Comparison of ENCODE assay signal across 8 mouse cellular contexts in genomic region chr11:5789071-5789753, GRCm38 (mm10). TPM values are rescaled to one million over a fixed set of nuclear protein-coding genes. Genes with fewer than 3 reads are reported as not detected.
DNase-seq lines count a peak whose midpoint lies in the region; ATAC-seq and TF ChIP-seq lines count a peak whose summit lies in the region.

No protein-coding gene starts in this region.

- peak overlapping the region; percentile 83 for H3K4me3 ChIP-seq in hindbrain, postnatal 0 days (ENCODE audit: low read length)
- peak overlapping the region; percentile 91 for H3K4me3 ChIP-seq in midbrain, embryonic 12.5 days

- intact Hi-C loops in left cerebral cortex, postnatal 25 days (cut with DNase I): loop anchor here (2.0 kb wide), 1 partner anchor 92 kb away; no protein-coding TSS in a partner anchor

- peaks cover 29% of the 10 kb centered on the region for H3K36me3 ChIP-seq in hindbrain, postnatal 0 days (ENCODE audit: insufficient read depth, low read length)
- peaks cover 33% of the 10 kb centered on the region for H3K36me3 ChIP-seq in midbrain, embryonic 12.5 days

- H3K9me3 ChIP-seq in hindbrain, postnatal 0 days (ENCODE audit: low read length): no peaks in the 10 kb centered on the region
- H3K9me3 ChIP-seq in midbrain, embryonic 12.5 days: no peaks in the 10 kb centered on the region

- peak; percentile 25 for TF ChIP-seq CTCF in hindbrain, postnatal 0 days (IDR thresholded peaks at IDR 0.05; ENCODE audit: low read depth)

- ATAC-seq in common myeloid progenitor, adult 5-6 weeks (replicated peaks; ENCODE audit: low read depth, poor library complexity, severe bottlenecking): peak; percentile 34
- ATAC-seq in hindbrain, postnatal 0 days: no peak
- no peak for ATAC-seq in midbrain, embryonic 12.5 days (ENCODE audit: low FRiP score, low read depth)

- peak overlapping the region; percentile 94 for H3K27ac ChIP-seq in hindbrain, postnatal 0 days
- peak overlapping the region; percentile 90 for H3K27ac ChIP-seq in midbrain, embryonic 12.5 days (replicated peaks)

- H3K4me2 ChIP-seq in hindbrain, postnatal 0 days (ENCODE audit: low read depth, low read length): peak overlapping the region; percentile 94
- peak overlapping the region; percentile 66 for H3K4me2 ChIP-seq in midbrain, embryonic 12.5 days (replicated peaks)

- peak overlapping the region; percentile 81 for H3K9ac ChIP-seq in hindbrain, postnatal 0 days (replicated peaks; ENCODE audit: low read length)
- H3K9ac ChIP-seq in midbrain, embryonic 12.5 days (replicated peaks): peak overlapping the region; percentile 88

- 70% methylated on average over 6 of the region's 6 CpGs for WGBS in hindbrain, postnatal 0 days
- WGBS in midbrain, embryonic 12.5 days: 70% methylated on average over 6 of the region's 6 CpGs

- no peaks in the 10 kb centered on the region for H3K27me3 ChIP-seq in hindbrain, postnatal 0 days (ENCODE audit: insufficient read depth, low read length)
- H3K27me3 ChIP-seq in midbrain, embryonic 12.5 days: no peaks in the 10 kb centered on the region

- peak; percentile 28 for DNase-seq in spleen, adult 12 weeks (ENCODE audit: low spot score)
- DNase-seq in spleen, adult 18-20 months: no peak
- no peak for DNase-seq in hindbrain, postnatal 0 days (ENCODE audit: low spot score)
- no peak for DNase-seq in left cerebral cortex, adult 8-10 months (ENCODE audit: low spot score in 2 of 2)
- no peak for DNase-seq in left cerebral cortex, postnatal 25 days (ENCODE audit: low spot score in 2 of 2)
- DNase-seq in adrenal gland, postnatal 36 days: no peak

- peaks cover 13% of the 10 kb centered on the region for H3K4me1 ChIP-seq in hindbrain, postnatal 0 days (ENCODE audit: insufficient read depth, low read length)
- peaks cover 24% of the 10 kb centered on the region for H3K4me1 ChIP-seq in midbrain, embryonic 12.5 days

RNA-seq across cellular contexts. Expression of gene Dbnl, which starts 0.9 kb away (rescaled TPM):
- total RNA-seq in common myeloid progenitor, adult 5-6 weeks (2017): 72.8 and 77.1 TPM in 2 replicates
- total RNA-seq in hindbrain, postnatal 0 days (2014; rRNA removed): 74.3 and 81.7 TPM in 2 replicates
- polyA plus RNA-seq in hindbrain, postnatal 0 days (2015; fragmentation: Nextera tagmentation; extraction: Ambion mirVana): 122 and 123 TPM in 2 replicates
- 148 and 149 TPM in 2 replicates for polyA plus RNA-seq in midbrain, embryonic 12.5 days (2016; fragmentation: Nextera tagmentation; extraction: Ambion mirVana)
- 10 to 100 TPM; 59.1 to 73.2 (median 66.7) TPM for total RNA-seq in left cerebral cortex, adult 8-10 months (2022)
- total RNA-seq in left cerebral cortex, postnatal 25 days (2021): 10 to 100 TPM; 69.2 to 74.1 TPM
- 10 to 100 TPM; 67.3 to 73.6 TPM for total RNA-seq in adrenal gland, postnatal 36 days (2021)

RNA-seq across cellular contexts. Expression of gene Pgam2, which starts 14.3 kb away (rescaled TPM):
- total RNA-seq in common myeloid progenitor, adult 5-6 weeks (2017): not detected in 2 replicates
- total RNA-seq in hindbrain, postnatal 0 days (2014; rRNA removed): 1.4 and 2.0 TPM in 2 replicates
- 2.8 and 3.4 TPM in 2 replicates for polyA plus RNA-seq in hindbrain, postnatal 0 days (2015; fragmentation: Nextera tagmentation; extraction: Ambion mirVana)
- polyA plus RNA-seq in midbrain, embryonic 12.5 days (2016; fragmentation: Nextera tagmentation; extraction: Ambion mirVana): 3.2 and 5.5 TPM in 2 replicates
- total RNA-seq in left cerebral cortex, adult 8-10 months (2022): 10 to 100 TPM in 3 of 4 experiments, 1 to 10 TPM in 1; 8.3 to 11.8 (median 10.7) TPM
- total RNA-seq in left cerebral cortex, postnatal 25 days (2021): 10 to 100 TPM in 1 of 2 experiments, 1 to 10 TPM in 1; 9.2 to 12.0 TPM
- not detected for total RNA-seq in adrenal gland, postnatal 36 days (2021)

RNA-seq across cellular contexts. Expression of gene Urgcp, which starts 27.0 kb away (rescaled TPM):
- total RNA-seq in common myeloid progenitor, adult 5-6 weeks (2017): 7.4 and 10.5 TPM in 2 replicates
- 58.4 and 61.5 TPM in 2 replicates for total RNA-seq in hindbrain, postnatal 0 days (2014; rRNA removed)
- polyA plus RNA-seq in hindbrain, postnatal 0 days (2015; fragmentation: Nextera tagmentation; extraction: Ambion mirVana): 30.7 and 32.8 TPM in 2 replicates
- polyA plus RNA-seq in midbrain, embryonic 12.5 days (2016; fragmentation: Nextera tagmentation; extraction: Ambion mirVana): 25.1 and 25.8 TPM in 2 replicates
- total RNA-seq in left cerebral cortex, adult 8-10 months (2022): 10 to 100 TPM; 71.7 to 74.7 (median 73.3) TPM
- 10 to 100 TPM; 60.6 to 67.4 TPM for total RNA-seq in left cerebral cortex, postnatal 25 days (2021)
- total RNA-seq in adrenal gland, postnatal 36 days (2021): 10 to 100 TPM; 59.2 to 64.6 TPM

RNA-seq across cellular contexts. Expression of gene Polm, which starts 48.6 kb away (rescaled TPM):
- 0.97 and 2.6 TPM in 2 replicates for total RNA-seq in common myeloid progenitor, adult 5-6 weeks (2017)
- total RNA-seq in hindbrain, postnatal 0 days (2014; rRNA removed): 4.9 and 14.7 TPM in 2 replicates
- 6.2 and 7.2 TPM in 2 replicates for polyA plus RNA-seq in hindbrain, postnatal 0 days (2015; fragmentation: Nextera tagmentation; extraction: Ambion mirVana)
- polyA plus RNA-seq in midbrain, embryonic 12.5 days (2016; fragmentation: Nextera tagmentation; extraction: Ambion mirVana): 9.1 and 9.3 TPM in 2 replicates
- 10 to 100 TPM in 3 of 4 experiments, 1 to 10 TPM in 1; 9.8 to 14.5 (median 13.4) TPM for total RNA-seq in left cerebral cortex, adult 8-10 months (2022)
- total RNA-seq in left cerebral cortex, postnatal 25 days (2021): 10 to 100 TPM in 1 of 2 experiments, 1 to 10 TPM in 1; 9.7 to 10.9 TPM
- 1 to 10 TPM; 5.6 to 6.9 TPM for total RNA-seq in adrenal gland, postnatal 36 days (2021)
